Mouse (Mus musculus): Measurements from ENCODE around the gene Pkib. TPM values are rescaled to one million over a fixed set of nuclear protein-coding genes. Genes with fewer than 3 reads are reported as not detected.

Gene Pkib
- total RNA-seq, 2 experiments from 2014 or later, result not detected

Other genes starting within 250 kb of the Pkib start
- 10 to 100 TPM; 26.9 to 32.5 TPM for gene Hsf2, start 145.6 kb upstream of the Pkib start, total RNA-seq (2021)
- gene Serinc1, start 99.5 kb upstream of the Pkib start, total RNA-seq (2021), result 100 to 1,000 TPM; 155 to 159 TPM
- under 1 TPM; 0.49 to 0.90 TPM for gene Fabp7, start 152.9 kb downstream of the Pkib start, total RNA-seq (2021)
- 10 to 100 TPM; 20.7 to 27.5 TPM for gene Smpdl3a, start 162.4 kb downstream of the Pkib start, total RNA-seq (2021)